Mouse (Mus musculus): ENCODE data around the gene Adat1.

DNA sequence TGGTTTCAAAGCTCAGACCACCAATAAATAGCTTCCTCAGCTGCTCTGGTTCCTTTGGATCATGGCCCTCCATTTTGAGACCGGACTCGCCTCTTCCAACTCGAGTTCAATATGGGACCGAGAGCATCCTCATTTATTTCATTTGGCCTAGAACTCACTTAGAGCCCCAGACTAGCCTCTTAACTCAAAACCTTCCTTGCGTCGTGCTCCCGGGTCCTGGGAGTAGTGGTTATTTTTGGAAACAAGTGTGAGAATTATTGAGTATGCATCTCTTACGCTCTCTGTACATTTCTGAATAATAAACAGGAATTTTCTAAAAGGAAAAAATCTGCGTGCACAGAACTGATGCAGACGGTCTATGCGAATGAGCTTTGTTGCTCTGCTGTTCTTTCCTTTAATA is 22.8 kb upstream of the Adat1 start, which contains the start of gene Gm6793:
- TF ChIP-seq CTCF (IDR thresholded peaks at IDR 0.05; ENCODE audit: low read depth) (no peak), EP300 (optimal IDR thresholded peaks at IDR 0.05) (no peak)
